Mouse (Mus musculus): Measurements from ENCODE around the gene Camk2d. TPM values are rescaled to one million over a fixed set of nuclear protein-coding genes. Genes with fewer than 3 reads are reported as not detected.

Camk2d gene
- polyA plus RNA-seq, 1 experiment: 316 TPM

DNA sequence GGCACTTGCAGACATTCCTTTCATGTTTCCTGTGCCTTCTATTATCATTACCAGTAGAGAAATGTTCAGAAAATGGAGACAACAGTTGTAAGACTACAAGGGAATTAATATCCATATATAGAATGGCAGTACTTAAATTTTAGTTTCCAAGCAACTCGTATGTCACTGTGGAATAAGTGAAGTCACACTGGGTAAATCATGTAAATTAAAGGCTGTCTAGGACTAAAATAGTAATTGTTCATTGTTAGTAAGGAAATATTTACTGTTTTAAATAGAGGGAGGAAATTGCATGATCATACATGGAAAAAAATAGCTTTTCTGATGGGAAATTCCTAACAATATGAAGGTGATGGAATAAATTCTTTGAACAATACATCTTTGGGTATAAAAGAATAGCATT, 57.0 kb downstream of the Camk2d start:
- no peak overlapping the region for H3K27ac ChIP-seq (ENCODE audit: insufficient read depth, low read depth, low read length)
- no peak for TF ChIP-seq CTCF (IDR thresholded peaks at IDR 0.05; ENCODE audit: insufficient read depth, low read depth, low read length)
- TF ChIP-seq POLR2A (IDR thresholded peaks at IDR 0.05; ENCODE audit: insufficient read depth, low read depth, low read length): no peak
- no peak overlapping the region for H3K4me3 ChIP-seq (ENCODE audit: insufficient read depth, low read depth, low read length)
- no peaks in the 10 kb centered on the region for H3K4me1 ChIP-seq (ENCODE audit: control insufficient read depth, insufficient read depth, low read length)
- WGBS: 39% methylated on average over 1 of the region's 1 CpGs

DNA sequence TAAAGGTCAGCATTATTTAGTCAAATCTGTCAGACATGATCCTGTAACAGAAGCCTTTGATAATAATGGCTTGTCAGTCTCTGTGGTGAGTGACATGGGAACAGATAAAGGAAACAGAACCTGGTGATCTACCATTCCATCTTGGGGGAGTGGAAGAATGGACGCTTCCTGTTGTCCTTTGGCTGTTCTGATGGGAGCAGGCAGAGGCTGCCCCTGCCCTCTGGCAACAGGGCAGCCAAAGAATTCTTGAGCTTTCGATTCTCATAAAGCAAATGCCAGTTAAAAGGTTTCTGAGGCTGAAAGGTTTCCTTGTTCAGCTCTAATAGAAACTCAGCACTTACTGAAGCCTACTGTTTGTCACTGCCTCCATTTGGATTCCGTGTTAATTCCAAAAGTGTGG, 60.1 kb downstream of the Camk2d start:
- Histone ChIP-seq H3K27ac (ENCODE audit: insufficient read depth, low read depth, low read length) (no peak overlapping the region), H3K4me3 (ENCODE audit: insufficient read depth, low read depth, low read length) (no peak overlapping the region)
- WGBS: 44% methylated on average over 3 of the region's 3 CpGs

DNA sequence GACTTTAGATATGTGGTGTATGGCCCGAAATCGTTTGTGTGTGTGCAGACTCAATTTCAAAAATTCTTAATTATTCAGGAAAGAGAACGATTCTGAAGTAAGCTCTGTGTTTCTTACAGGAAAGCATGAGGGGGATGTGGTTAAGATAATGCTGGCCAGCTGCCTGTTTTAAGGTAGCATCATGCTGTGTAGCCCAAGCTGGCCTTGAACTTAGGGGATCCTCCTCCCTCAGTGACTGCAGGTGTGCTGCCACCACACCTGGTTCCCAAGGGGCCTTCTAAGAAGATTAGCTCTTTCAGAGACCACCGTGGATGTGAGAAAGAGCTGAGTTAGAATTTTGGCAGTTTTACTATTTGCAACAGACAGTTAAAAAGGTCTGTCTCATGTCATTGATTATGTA, 61.8 kb downstream of the Camk2d start:
- peaks cover 13% of the 10 kb centered on the region for H3K4me1 ChIP-seq (ENCODE audit: control insufficient read depth, insufficient read depth, low read length)
- H3K4me3 ChIP-seq (ENCODE audit: insufficient read depth, low read depth, low read length): no peak overlapping the region
- no peak for TF ChIP-seq POLR2A (IDR thresholded peaks at IDR 0.05; ENCODE audit: insufficient read depth, low read depth, low read length)
- no peak for TF ChIP-seq CTCF (IDR thresholded peaks at IDR 0.05; ENCODE audit: insufficient read depth, low read depth, low read length)
- WGBS: 72% methylated on average over 4 of the region's 4 CpGs
- no peak overlapping the region for H3K27ac ChIP-seq (ENCODE audit: insufficient read depth, low read depth, low read length)

More for the DNA sequence above, 60.1 kb downstream of the Camk2d start:
- H3K4me1 ChIP-seq (ENCODE audit: control insufficient read depth, insufficient read depth, low read length): peaks cover 10% of the 10 kb centered on the region
- no peak for TF ChIP-seq POLR2A (IDR thresholded peaks at IDR 0.05; ENCODE audit: insufficient read depth, low read depth, low read length)
- no peak for TF ChIP-seq CTCF (IDR thresholded peaks at IDR 0.05; ENCODE audit: insufficient read depth, low read depth, low read length)

DNA sequence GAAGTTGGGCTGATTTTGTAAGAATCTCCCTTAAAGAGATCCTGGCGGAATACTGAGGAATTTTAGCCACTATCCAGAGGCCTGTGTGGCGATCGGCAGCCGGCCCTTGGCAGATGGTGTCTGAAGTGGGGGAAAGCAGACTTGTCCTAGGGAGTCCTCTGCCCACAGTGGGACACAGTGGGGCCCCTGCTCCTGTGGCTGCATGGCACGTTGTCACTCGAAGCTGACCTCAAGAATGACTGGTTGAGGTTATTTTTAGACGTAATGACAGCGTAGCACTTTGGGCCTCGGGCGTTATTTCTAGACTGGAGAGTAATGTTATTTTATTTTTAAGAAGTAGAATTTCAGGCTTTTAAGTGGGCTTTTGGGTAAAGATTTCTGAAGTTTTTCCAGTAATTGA, 62.7 kb downstream of the Camk2d start:
- Histone ChIP-seq H3K4me3 (ENCODE audit: insufficient read depth, low read depth, low read length) (no peak overlapping the region), H3K4me1 (ENCODE audit: control insufficient read depth, insufficient read depth, low read length) (peaks cover 13% of the 10 kb centered on the region), H3K27ac (ENCODE audit: insufficient read depth, low read depth, low read length) (no peak overlapping the region)
- TF ChIP-seq CTCF (IDR thresholded peaks at IDR 0.05; ENCODE audit: insufficient read depth, low read depth, low read length): no peak
- WGBS: 74% methylated on average over 10 of the region's 10 CpGs

DNA sequence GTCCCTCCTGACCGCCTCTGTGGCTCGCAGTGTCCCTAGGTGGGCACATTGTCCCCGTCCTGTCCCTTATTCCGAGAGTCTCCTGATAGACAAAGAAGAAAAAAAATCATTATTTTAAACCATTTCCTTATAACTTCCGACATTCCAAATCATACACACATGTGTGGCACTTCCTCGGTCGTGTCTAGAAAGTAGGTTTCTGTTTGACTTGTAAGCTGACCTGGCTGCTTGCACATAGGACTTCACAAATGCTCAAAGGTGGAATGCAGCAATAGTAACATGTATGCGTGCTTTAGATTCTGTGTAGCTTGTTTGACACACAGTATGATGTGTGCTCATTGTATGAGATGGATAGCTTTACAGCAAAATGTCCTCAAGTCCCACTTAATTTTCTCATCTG, 63.1 kb downstream of the Camk2d start:
- TF ChIP-seq CTCF (IDR thresholded peaks at IDR 0.05; ENCODE audit: insufficient read depth, low read depth, low read length) (no peak), POLR2A (IDR thresholded peaks at IDR 0.05; ENCODE audit: insufficient read depth, low read depth, low read length) (no peak)
- 96% methylated on average over 8 of the region's 8 CpGs for WGBS

DNA sequence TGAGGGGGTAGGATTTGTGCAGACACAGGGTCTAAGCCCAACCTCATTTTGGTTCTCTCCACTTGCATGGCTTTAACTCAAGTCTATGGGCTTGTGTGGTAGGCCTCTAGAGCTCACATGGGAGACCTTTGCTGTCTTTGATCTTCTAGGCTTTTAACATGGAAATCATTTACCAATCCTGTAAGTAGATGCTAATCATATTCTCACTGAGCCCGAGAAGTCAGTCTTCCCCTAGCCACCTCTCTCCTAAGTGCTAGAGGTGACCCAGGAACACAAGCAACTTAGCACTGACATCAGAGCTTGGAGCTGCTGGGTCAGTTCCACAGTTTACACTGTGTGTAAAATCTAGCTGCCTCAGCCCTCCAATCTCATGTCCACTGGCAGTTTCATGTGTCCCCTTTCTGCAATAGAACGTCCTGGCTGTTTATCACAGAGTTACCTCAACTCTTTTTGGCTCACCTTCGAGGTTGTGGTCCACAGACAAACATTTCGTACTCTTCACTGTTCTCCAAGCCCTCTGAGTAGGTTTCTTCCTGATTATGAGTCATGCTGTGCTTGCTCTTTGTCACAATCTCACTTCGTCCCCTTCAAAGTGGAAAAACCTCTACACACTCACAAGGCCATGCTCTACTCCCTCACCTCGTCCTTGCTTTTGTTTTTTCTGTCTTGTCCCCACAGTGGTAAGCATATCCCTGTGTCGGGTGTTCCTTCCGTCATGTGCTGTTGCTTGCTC, 63.9 kb downstream of the Camk2d start:
- TF ChIP-seq CTCF (IDR thresholded peaks at IDR 0.05; ENCODE audit: insufficient read depth, low read depth, low read length) (no peak), POLR2A (IDR thresholded peaks at IDR 0.05; ENCODE audit: insufficient read depth, low read depth, low read length) (no peak)
- H3K4me3 ChIP-seq (ENCODE audit: insufficient read depth, low read depth, low read length): no peak overlapping the region
- no peak overlapping the region for H3K27ac ChIP-seq (ENCODE audit: insufficient read depth, low read depth, low read length)
- 65% methylated on average over 8 of the region's 8 CpGs for WGBS
- peaks cover 13% of the 10 kb centered on the region for H3K4me1 ChIP-seq (ENCODE audit: control insufficient read depth, insufficient read depth, low read length)

More for the DNA sequence above, 63.1 kb downstream of the Camk2d start:
- H3K4me1 ChIP-seq (ENCODE audit: control insufficient read depth, insufficient read depth, low read length): peaks cover 13% of the 10 kb centered on the region
- no peak overlapping the region for H3K27ac ChIP-seq (ENCODE audit: insufficient read depth, low read depth, low read length)
- H3K4me3 ChIP-seq (ENCODE audit: insufficient read depth, low read depth, low read length): no peak overlapping the region

DNA sequence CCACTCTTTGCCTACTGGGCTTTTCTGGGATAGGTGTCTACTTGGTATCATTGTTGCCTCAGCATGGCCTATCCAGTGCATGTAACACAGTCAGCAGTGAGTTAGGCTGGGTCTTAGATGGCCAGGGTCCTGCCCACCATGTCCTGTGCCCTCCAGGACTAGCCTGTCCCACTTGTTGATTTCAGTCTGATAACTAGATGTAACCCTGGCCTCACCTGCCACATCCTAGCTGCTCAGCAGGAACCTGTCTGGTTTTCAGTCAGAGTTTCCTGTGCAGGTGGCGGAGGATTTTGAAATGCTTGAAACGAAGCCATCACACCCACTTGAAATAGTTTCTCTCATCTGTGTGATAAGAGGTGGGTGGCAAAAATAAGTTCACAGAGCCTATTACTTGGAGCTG, 64.5 kb downstream of the Camk2d start:
- 66% methylated on average over 2 of the region's 2 CpGs for WGBS

DNA sequence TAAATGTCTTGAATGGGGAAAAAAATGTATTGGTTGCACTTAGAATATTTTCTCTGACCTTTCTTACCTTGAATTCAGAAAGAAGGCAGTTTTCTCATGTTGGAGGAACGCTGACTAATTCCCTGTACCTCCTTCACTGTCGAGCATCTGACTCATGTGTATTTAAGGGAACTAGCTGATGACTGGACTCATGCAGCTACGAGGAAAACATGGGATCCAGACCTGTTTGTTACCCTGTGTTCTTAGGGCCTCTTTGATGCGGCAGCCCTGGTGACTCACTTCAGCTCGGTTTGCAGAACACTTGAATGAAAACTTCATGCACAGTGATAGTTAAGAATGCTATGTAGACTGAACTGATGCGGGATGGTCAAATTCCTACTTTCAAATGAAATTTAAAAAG, 64.9 kb downstream of the Camk2d start:
- no peak overlapping the region for H3K27ac ChIP-seq (ENCODE audit: insufficient read depth, low read depth, low read length)
- no peak overlapping the region for H3K4me3 ChIP-seq (ENCODE audit: insufficient read depth, low read depth, low read length)
- 43% methylated on average over 6 of the region's 6 CpGs for WGBS
- TF ChIP-seq POLR2A (IDR thresholded peaks at IDR 0.05; ENCODE audit: insufficient read depth, low read depth, low read length) (no peak), CTCF (IDR thresholded peaks at IDR 0.05; ENCODE audit: insufficient read depth, low read depth, low read length) (no peak)
- H3K4me1 ChIP-seq (ENCODE audit: control insufficient read depth, insufficient read depth, low read length): peaks cover 13% of the 10 kb centered on the region

More for the DNA sequence above, 64.5 kb downstream of the Camk2d start:
- no peak overlapping the region for H3K27ac ChIP-seq (ENCODE audit: insufficient read depth, low read depth, low read length)
- peaks cover 13% of the 10 kb centered on the region for H3K4me1 ChIP-seq (ENCODE audit: control insufficient read depth, insufficient read depth, low read length)
- no peak overlapping the region for H3K4me3 ChIP-seq (ENCODE audit: insufficient read depth, low read depth, low read length)
- no peak for TF ChIP-seq POLR2A (IDR thresholded peaks at IDR 0.05; ENCODE audit: insufficient read depth, low read depth, low read length)
- TF ChIP-seq CTCF (IDR thresholded peaks at IDR 0.05; ENCODE audit: insufficient read depth, low read depth, low read length): no peak

DNA sequence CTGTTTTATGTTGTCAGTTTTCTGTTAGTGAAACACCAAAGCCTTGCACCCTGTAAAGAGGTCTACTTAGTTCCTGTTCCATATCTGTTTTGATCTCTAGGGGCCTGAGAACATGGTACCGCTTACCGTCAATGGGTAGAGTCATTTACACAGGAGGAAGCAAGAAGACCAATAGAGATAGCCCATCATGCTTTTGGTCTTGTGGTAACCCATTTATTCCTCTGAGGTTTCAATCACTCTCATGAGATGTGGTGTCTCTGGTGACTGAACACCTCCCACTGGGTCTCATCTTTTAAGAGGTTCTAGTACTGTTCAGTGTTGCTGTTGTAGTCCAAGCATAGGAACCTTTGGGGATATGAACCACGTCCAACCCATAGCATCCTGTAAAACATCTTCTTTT, 65.8 kb downstream of the Camk2d start:
- no peak for TF ChIP-seq CTCF (IDR thresholded peaks at IDR 0.05; ENCODE audit: insufficient read depth, low read depth, low read length)
- no peak for TF ChIP-seq POLR2A (IDR thresholded peaks at IDR 0.05; ENCODE audit: insufficient read depth, low read depth, low read length)
- Histone ChIP-seq H3K4me1 (ENCODE audit: control insufficient read depth, insufficient read depth, low read length) (peaks cover 13% of the 10 kb centered on the region), H3K27ac (ENCODE audit: insufficient read depth, low read depth, low read length) (no peak overlapping the region), H3K4me3 (ENCODE audit: insufficient read depth, low read depth, low read length) (no peak overlapping the region)
- 97% methylated on average over 3 of the region's 3 CpGs for WGBS

All from olfactory bulb, adult 2 months (tissue).